Mouse (Mus musculus): ENCODE results near the gene Gnai2. TPM values are rescaled to one million over a fixed set of nuclear protein-coding genes. Genes with fewer than 3 reads are reported as not detected.

Gene Gnai2
- polyA plus RNA-seq, 1 experiment from 2014 or later, result 308 TPM

DNA sequence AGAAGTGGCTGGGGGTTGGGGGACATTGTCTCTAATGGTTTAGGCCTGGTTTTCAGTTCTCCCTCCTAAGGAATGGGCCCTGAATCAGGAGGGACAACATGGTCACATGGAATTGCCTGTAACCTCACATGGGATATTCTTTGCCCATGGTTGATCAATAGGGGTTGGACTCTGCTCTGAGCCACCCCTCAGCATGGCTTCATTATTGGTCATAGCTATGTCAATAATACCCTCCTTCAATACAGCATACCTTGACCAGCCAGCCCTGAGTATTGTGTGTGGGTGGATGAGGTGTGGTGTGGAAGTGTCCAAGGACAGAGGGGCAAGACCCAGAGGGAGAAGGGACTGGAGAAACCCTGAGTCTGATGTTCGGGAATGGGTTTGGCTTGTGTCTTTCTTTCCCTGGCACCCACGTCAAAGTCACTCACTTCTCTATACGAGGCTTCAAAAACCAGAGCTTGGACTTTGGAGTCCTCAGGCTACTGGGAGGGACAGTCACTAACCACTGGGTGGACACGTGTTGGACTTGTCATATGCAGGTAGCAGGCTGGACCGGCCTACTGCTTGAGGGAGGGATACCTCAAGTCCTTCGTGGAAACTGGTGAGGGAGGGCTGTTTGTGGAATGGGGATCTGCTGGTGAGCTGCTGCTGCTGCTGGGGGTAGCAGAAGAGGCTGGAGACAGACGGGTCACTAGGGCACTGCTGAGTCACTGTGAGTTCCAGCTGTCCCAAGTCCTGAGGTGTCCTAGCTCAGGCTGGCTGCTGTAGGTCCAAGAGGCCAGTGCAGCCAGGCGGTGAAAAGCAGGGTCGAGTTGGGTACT is 39.7 kb upstream of the Gnai2 start:
- no peak; the same call in 1 of the 2 replicates for ATAC-seq (ENCODE audit: insufficient read depth, low FRiP score)

GRCm38 (mm10) chr9:107670259-107670658 is 35.1 kb upstream of the Gnai2 start:
- no peak overlapping the region for H3K9ac ChIP-seq (ENCODE audit: low read length)
- 70% methylated on average over 5 of the region's 5 CpGs for WGBS

More for the DNA sequence above, 39.7 kb upstream of the Gnai2 start:
- Histone ChIP-seq H3K4me2 (ENCODE audit: low read depth, low read length) (no peak overlapping the region), H3K4me3 (replicated peaks; ENCODE audit: low read length) (no peak overlapping the region), H3K36me3 (ENCODE audit: control insufficient read depth, insufficient read depth, low read length) (no peaks in the 10 kb centered on the region), H3K27me3 (ENCODE audit: control insufficient read depth, insufficient read depth, low read length) (peaks cover 15% of the 10 kb centered on the region), H3K9ac (ENCODE audit: low read length) (no peak overlapping the region), H3K4me1 (ENCODE audit: control insufficient read depth, insufficient read depth, low read length) (0 out of 2 replicates have a peak, but pooled peaks cover 3% of the 10 kb centered on the region), H3K27ac (ENCODE audit: low read length) (no peak overlapping the region), H3K9me3 (replicated peaks; ENCODE audit: control insufficient read depth, low read length) (no peaks in the 10 kb centered on the region)
- 66% methylated on average over 9 of the region's 9 CpGs for WGBS

DNA sequence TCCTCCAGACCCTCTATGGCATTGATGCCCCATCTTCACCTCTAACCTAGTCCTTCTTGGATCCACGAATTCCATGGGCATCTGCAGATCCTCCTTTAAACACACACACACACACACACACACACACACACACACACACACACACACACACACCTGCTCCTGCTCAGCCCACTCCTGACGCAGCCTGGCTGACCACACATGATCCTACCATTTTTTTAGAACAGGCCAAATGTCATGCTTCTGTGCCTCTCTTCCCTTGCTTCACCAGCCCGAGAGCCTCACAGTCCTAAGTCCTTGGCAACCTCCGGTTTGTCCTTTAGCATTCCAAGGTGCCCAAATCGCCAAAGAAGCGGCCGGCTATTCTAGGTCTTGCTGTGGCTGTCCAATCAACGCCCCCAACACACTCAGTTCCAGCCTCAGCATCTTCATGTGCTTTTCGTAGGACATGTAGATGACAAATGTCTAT is 34.3 kb upstream of the Gnai2 start, which contains the start of gene Slc38a3:
TSS of gene Slc38a3 (minus strand) at position 51 of the 466 bp plus-strand sequence.
- no peak within 1 kb of the TSS for H3K9ac ChIP-seq (ENCODE audit: low read length)
- H3K4me1 ChIP-seq (ENCODE audit: control insufficient read depth, insufficient read depth, low read length), result peaks cover 17% of the 10 kb centered on the region
- H3K27ac ChIP-seq (ENCODE audit: low read length), result peak within 1 kb of the TSS; percentile 26; the same call in 1 of the 2 replicates
- no peaks in the 10 kb centered on the region for H3K9me3 ChIP-seq (replicated peaks; ENCODE audit: control insufficient read depth, low read length)
- no peak within 1 kb of the TSS for H3K4me2 ChIP-seq (ENCODE audit: low read depth, low read length)
- no peaks in the 10 kb centered on the region for H3K36me3 ChIP-seq (ENCODE audit: control insufficient read depth, insufficient read depth, low read length)
- 87% methylated on average over 9 of the region's 9 CpGs for WGBS
- peaks cover 10% of the 10 kb centered on the region for H3K27me3 ChIP-seq (ENCODE audit: control insufficient read depth, insufficient read depth, low read length)
- ATAC-seq (ENCODE audit: insufficient read depth, low FRiP score), result no peak
- H3K4me3 ChIP-seq (replicated peaks; ENCODE audit: low read length), result no peak within 1 kb of the TSS

More at GRCm38 (mm10) chr9:107670259-107670658, 35.1 kb upstream of the Gnai2 start:
- no peaks in the 10 kb centered on the region for H3K36me3 ChIP-seq (ENCODE audit: control insufficient read depth, insufficient read depth, low read length)
- peaks cover 5% of the 10 kb centered on the region for H3K27me3 ChIP-seq (ENCODE audit: control insufficient read depth, insufficient read depth, low read length)
- no peak overlapping the region for H3K4me3 ChIP-seq (replicated peaks; ENCODE audit: low read length)
- ATAC-seq (ENCODE audit: insufficient read depth, low FRiP score), result no peak
- H3K9me3 ChIP-seq (replicated peaks; ENCODE audit: control insufficient read depth, low read length), result no peaks in the 10 kb centered on the region
- H3K4me2 ChIP-seq (ENCODE audit: low read depth, low read length), result no peak overlapping the region
- H3K27ac ChIP-seq (ENCODE audit: low read length), result no peak overlapping the region
- H3K4me1 ChIP-seq (ENCODE audit: control insufficient read depth, insufficient read depth, low read length), result peaks cover 17% of the 10 kb centered on the region

- Histone ChIP-seq H3K4me2 (ENCODE audit: low read depth, low read length) (no peak overlapping the region), H3K36me3 (ENCODE audit: control insufficient read depth, insufficient read depth, low read length) (no peaks in the 10 kb centered on the region), H3K4me3 (replicated peaks; ENCODE audit: low read length) (no peak overlapping the region), H3K27me3 (ENCODE audit: control insufficient read depth, insufficient read depth, low read length) (peaks cover 10% of the 10 kb centered on the region), H3K27ac (ENCODE audit: low read length) (0 out of 2 replicates have a peak overlapping the region, but pooled peaks have one; percentile 26), H3K4me1 (ENCODE audit: control insufficient read depth, insufficient read depth, low read length) (peaks cover 17% of the 10 kb centered on the region), H3K9ac (ENCODE audit: low read length) (no peak overlapping the region), H3K9me3 (replicated peaks; ENCODE audit: control insufficient read depth, low read length) (no peaks in the 10 kb centered on the region)
- peak; percentile 28; the same call in 1 of the 2 replicates for ATAC-seq (ENCODE audit: insufficient read depth, low FRiP score)
- 52% methylated on average over 3 of the region's 3 CpGs for WGBS
Measured at GRCm38 (mm10) chr9:107668916-107669315, 33.7 kb upstream of the Gnai2 start.

GRCm38 (mm10) chr9:107668011-107668410 is 32.8 kb upstream of the Gnai2 start:
- Histone ChIP-seq H3K4me2 (ENCODE audit: low read depth, low read length) (no peak overlapping the region; the same call in 1 of the 2 replicates), H3K9ac (ENCODE audit: low read length) (0 out of 2 replicates have a peak overlapping the region, but pooled peaks have one; percentile 73), H3K27ac (ENCODE audit: low read length) (peak overlapping the region; percentile 26; the same call in 1 of the 2 replicates)

DNA sequence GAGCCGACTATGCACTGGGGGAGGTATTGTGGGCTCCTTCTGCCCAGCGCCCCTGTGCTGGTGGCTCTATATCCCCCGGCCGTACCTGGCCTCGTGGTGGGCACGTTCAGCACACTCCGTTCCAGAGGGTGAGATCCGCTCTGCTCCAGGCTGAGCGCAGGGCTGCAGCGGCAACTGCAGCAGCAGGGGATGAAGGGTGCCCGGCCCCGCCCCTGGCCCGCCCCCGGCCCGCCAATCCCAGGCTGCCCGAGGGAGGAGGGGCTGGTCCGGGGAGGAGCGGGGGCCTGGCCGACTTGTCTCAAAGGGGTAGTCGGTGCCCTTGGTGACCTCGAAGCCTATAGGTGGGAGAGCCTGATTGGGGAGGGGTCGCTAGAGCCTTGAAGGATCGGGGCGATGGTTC is 32.1 kb upstream of the Gnai2 start:
- peak; percentile 85 for ATAC-seq (ENCODE audit: insufficient read depth, low FRiP score)
- no peaks in the 10 kb centered on the region for H3K9me3 ChIP-seq (replicated peaks; ENCODE audit: control insufficient read depth, low read length)
- H3K4me2 ChIP-seq (ENCODE audit: low read depth, low read length), result peak overlapping the region; percentile 96
- no peak overlapping the region for H3K27ac ChIP-seq (ENCODE audit: low read length)
- H3K4me1 ChIP-seq (ENCODE audit: control insufficient read depth, insufficient read depth, low read length), result peaks cover 17% of the 10 kb centered on the region
- peak overlapping the region; percentile 73 for H3K9ac ChIP-seq (ENCODE audit: low read length)
- peaks cover 10% of the 10 kb centered on the region for H3K27me3 ChIP-seq (ENCODE audit: control insufficient read depth, insufficient read depth, low read length)
- WGBS, result under 1% methylated on average over 24 of the region's 24 CpGs
- no peaks in the 10 kb centered on the region for H3K36me3 ChIP-seq (ENCODE audit: control insufficient read depth, insufficient read depth, low read length)
- peak overlapping the region; percentile 51 for H3K4me3 ChIP-seq (replicated peaks; ENCODE audit: low read length)

More at GRCm38 (mm10) chr9:107668011-107668410, 32.8 kb upstream of the Gnai2 start:
- Histone ChIP-seq H3K9me3 (replicated peaks; ENCODE audit: control insufficient read depth, low read length) (no peaks in the 10 kb centered on the region), H3K4me3 (replicated peaks; ENCODE audit: low read length) (no peak overlapping the region), H3K4me1 (ENCODE audit: control insufficient read depth, insufficient read depth, low read length) (peaks cover 17% of the 10 kb centered on the region), H3K36me3 (ENCODE audit: control insufficient read depth, insufficient read depth, low read length) (no peaks in the 10 kb centered on the region), H3K27me3 (ENCODE audit: control insufficient read depth, insufficient read depth, low read length) (peaks cover 10% of the 10 kb centered on the region)
- ATAC-seq (ENCODE audit: insufficient read depth, low FRiP score), result no peak
- 48% methylated on average over 8 of the region's 8 CpGs for WGBS

DNA sequence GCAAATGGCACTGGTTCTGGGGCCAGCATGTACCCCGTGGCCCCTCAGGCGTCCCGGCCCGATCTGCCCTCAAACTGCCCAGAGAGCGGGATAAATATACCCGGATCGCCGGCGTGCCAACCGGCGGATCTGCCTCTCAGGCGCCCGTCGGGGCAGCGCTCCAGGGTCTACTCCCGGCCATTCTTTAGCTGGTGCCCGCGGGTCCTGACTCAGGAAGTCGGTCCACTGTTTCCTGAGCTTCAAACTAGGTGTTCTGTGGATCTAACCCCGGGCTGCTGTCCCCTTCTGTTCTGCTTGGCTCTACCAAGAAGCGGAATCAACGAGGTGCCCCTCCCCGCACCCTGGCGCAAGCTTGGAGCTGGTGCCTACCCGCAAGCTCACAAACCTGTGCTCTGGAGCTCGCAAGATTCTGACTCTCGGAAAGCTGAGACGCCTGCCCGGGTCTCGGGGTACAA is 31.6 kb upstream of the Gnai2 start:
- H3K36me3 ChIP-seq (ENCODE audit: control insufficient read depth, insufficient read depth, low read length), result no peaks in the 10 kb centered on the region
- no peak; the same call in 1 of the 2 replicates for ATAC-seq (ENCODE audit: insufficient read depth, low FRiP score)
- peaks cover 17% of the 10 kb centered on the region for H3K4me1 ChIP-seq (ENCODE audit: control insufficient read depth, insufficient read depth, low read length)
- no peak overlapping the region for H3K27ac ChIP-seq (ENCODE audit: low read length)
- 2% methylated on average over 30 of the region's 30 CpGs for WGBS
- peak overlapping the region; percentile 73 for H3K9ac ChIP-seq (ENCODE audit: low read length)
- H3K27me3 ChIP-seq (ENCODE audit: control insufficient read depth, insufficient read depth, low read length), result peaks cover 10% of the 10 kb centered on the region
- peak overlapping the region; percentile 51 for H3K4me3 ChIP-seq (replicated peaks; ENCODE audit: low read length)
- peak overlapping the region; percentile 96 for H3K4me2 ChIP-seq (ENCODE audit: low read depth, low read length)
- no peaks in the 10 kb centered on the region for H3K9me3 ChIP-seq (replicated peaks; ENCODE audit: control insufficient read depth, low read length)

GRCm38 (mm10) chr9:107665308-107665707 is 30.1 kb upstream of the Gnai2 start:
- no peaks in the 10 kb centered on the region for H3K9me3 ChIP-seq (replicated peaks; ENCODE audit: control insufficient read depth, low read length)
- H3K9ac ChIP-seq (ENCODE audit: low read length), result no peak overlapping the region
- 70% methylated on average over 7 of the region's 7 CpGs for WGBS
- ATAC-seq (ENCODE audit: insufficient read depth, low FRiP score), result no peak
- no peak overlapping the region for H3K4me2 ChIP-seq (ENCODE audit: low read depth, low read length)
- no peak overlapping the region for H3K4me3 ChIP-seq (replicated peaks; ENCODE audit: low read length)
- peaks cover 17% of the 10 kb centered on the region for H3K4me1 ChIP-seq (ENCODE audit: control insufficient read depth, insufficient read depth, low read length)
- H3K36me3 ChIP-seq (ENCODE audit: control insufficient read depth, insufficient read depth, low read length), result no peaks in the 10 kb centered on the region
- H3K27ac ChIP-seq (ENCODE audit: low read length), result no peak overlapping the region
- peaks cover 10% of the 10 kb centered on the region for H3K27me3 ChIP-seq (ENCODE audit: control insufficient read depth, insufficient read depth, low read length)

- H3K4me1 ChIP-seq (ENCODE audit: control insufficient read depth, insufficient read depth, low read length), result peaks cover 17% of the 10 kb centered on the region
- H3K27me3 ChIP-seq (ENCODE audit: control insufficient read depth, insufficient read depth, low read length), result peaks cover 10% of the 10 kb centered on the region
- no peak overlapping the region; the same call in 1 of the 2 replicates for H3K9ac ChIP-seq (ENCODE audit: low read length)
- H3K27ac ChIP-seq (ENCODE audit: low read length), result no peak overlapping the region
- ATAC-seq (ENCODE audit: insufficient read depth, low FRiP score), result no peak
- WGBS, result 61% methylated on average over 9 of the region's 9 CpGs
- no peak overlapping the region for H3K4me2 ChIP-seq (ENCODE audit: low read depth, low read length)
- H3K9me3 ChIP-seq (replicated peaks; ENCODE audit: control insufficient read depth, low read length), result no peaks in the 10 kb centered on the region
- no peaks in the 10 kb centered on the region for H3K36me3 ChIP-seq (ENCODE audit: control insufficient read depth, insufficient read depth, low read length)
- H3K4me3 ChIP-seq (replicated peaks; ENCODE audit: low read length), result no peak overlapping the region
Measured at GRCm38 (mm10) chr9:107663525-107663924, 28.4 kb upstream of the Gnai2 start.

Measured in stomach, embryonic 16.5 days (tissue).